Mouse (Mus musculus) megakaryocyte, embryonic 14.5 days (primary cell): Measurements from ENCODE around the gene Dgki.

ENCODE experiments used
- FLI1 ChIP-seq: IDR thresholded peaks from 2 replicates; pipeline ENCODE4 v1.6.1; 2012; ENCODE audit warnings: low read length, inconsistent platforms, mixed read lengths
- GATA1 ChIP-seq: IDR thresholded peaks from 3 replicates; pipeline ENCODE4 v1.6.1; 2012; ENCODE audit warnings: mixed read lengths, low read length, inconsistent platforms, borderline replicate concordance

GRCm38 (mm10) chr6:37338055-37338454 is 38.1 kb upstream of the Dgki start:
- no peak for TF ChIP-seq GATA1
- no peak for TF ChIP-seq FLI1
